Mouse (Mus musculus): ENCODE measurements around the gene Atg9a. TPM values are rescaled to one million over a fixed set of nuclear protein-coding genes. Genes with fewer than 3 reads are reported as not detected.

The Atg9a gene
- polyA plus RNA-seq, 1 experiment = 13.6 TPM

DNA sequence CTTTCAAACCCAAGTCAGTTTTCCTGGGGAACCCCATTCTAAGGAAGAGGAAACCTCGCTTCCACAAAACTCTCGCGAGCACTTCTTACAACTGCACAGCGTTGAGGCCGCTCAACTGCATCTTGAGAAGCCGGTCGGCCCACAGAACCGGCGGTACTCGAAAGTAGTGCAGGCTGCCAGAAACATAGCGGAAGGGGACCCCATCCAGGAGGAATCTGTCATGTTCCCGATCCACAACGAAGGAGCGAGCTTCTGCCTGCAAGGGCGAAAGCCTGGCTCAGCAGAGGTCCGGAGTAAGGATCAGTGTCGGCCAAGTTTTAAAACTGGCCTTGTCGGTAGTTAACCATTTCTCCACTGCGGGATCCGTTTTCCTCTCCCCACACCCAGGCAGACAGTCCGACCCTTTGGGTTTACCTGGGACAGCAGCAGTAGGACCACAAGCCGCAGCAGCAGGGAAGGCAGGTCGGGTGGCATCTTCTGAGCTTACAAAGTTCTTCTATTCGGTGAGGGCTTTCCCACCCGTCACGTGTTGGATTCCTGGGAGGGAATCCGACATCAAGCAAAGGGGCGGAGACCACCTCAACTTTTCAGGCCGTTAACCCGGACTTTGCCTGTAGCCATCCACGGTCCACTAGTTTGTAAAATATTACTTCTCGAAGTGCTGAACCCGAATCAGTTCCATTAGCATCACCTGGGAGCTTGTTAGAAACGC, 17.1 kb upstream of the Atg9a start:
- Histone ChIP-seq H3K27ac (replicated peaks; ENCODE audit: low read depth, low read length) (no peak overlapping the region; the same call in 1 of the 2 replicates), H3K4me1 (ENCODE audit: control insufficient read depth, insufficient read depth, insufficient read length, low read length) (peaks cover 13% of the 10 kb centered on the region), H3K4me3 (ENCODE audit: insufficient read depth, low read depth, low read length) (peak overlapping the region; percentile 60)

DNA sequence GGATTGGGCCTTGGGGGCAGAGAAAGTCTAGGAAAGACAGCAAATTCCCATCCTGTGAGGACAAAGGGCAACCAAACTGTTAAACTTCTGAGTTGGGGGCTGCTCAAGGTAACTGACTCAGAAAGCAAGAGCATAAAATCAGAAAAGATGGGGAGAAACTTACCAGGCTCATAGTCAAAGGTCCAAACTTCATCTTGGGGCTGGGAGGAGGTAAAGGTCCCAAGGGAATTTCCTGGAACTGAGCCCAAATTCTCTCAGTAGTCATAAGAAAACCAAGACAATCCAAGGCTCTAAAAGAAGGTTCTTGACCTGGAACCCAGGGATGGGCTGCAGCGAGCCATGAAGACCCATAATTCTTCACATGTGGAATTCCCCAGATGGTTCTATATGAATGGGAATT, 9.2 kb upstream of the Atg9a start:
- no peak overlapping the region for H3K27ac ChIP-seq (replicated peaks; ENCODE audit: low read depth, low read length)
- H3K4me1 ChIP-seq (ENCODE audit: control insufficient read depth, insufficient read depth, insufficient read length, low read length) = no peaks in the 10 kb centered on the region
- H3K4me3 ChIP-seq (ENCODE audit: insufficient read depth, low read depth, low read length) = no peak overlapping the region

GRCm38 (mm10) chr1:75192452-75192851, 456 bp upstream of the Atg9a start:
- H3K4me3 ChIP-seq (ENCODE audit: insufficient read depth, low read depth, low read length) = peak overlapping the region; percentile 82
- H3K27ac ChIP-seq (replicated peaks; ENCODE audit: low read depth, low read length) = peak overlapping the region; percentile 64
- peaks cover 7% of the 10 kb centered on the region; the same call in 1 of the 2 replicates for H3K4me1 ChIP-seq (ENCODE audit: control insufficient read depth, insufficient read depth, insufficient read length, low read length)

- Histone ChIP-seq H3K4me1 (ENCODE audit: control insufficient read depth, insufficient read depth, insufficient read length, low read length) (peaks cover 7% of the 10 kb centered on the region; the same call in 1 of the 2 replicates), H3K4me3 (ENCODE audit: insufficient read depth, low read depth, low read length) (peak overlapping the region; percentile 76), H3K27ac (replicated peaks; ENCODE audit: low read depth, low read length) (no peak overlapping the region)
Observed at GRCm38 (mm10) chr1:75191258-75191621, 756 bp downstream of the Atg9a start.

DNA sequence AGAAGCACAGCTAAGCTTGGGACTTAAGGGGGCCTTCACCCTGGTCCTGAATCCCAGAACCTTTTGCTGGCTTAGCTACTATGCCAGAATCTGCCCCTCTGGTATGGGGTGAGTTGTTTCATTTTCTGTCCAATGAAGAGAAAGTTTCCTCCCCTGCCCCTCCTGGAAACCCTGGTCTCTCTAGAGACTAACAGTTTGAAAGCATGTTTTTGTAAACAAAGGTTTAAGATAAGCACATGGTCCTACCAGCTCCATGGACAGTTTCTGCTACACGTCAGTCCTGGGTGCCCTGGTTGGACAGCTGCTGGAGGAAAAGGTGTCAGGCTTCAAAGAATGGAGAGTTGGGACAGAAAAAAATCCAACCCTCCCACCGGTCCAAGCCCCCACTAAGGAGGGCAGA, 1.4 kb downstream of the Atg9a start:
- Histone ChIP-seq H3K4me3 (ENCODE audit: insufficient read depth, low read depth, low read length) (peak overlapping the region; percentile 76), H3K4me1 (ENCODE audit: control insufficient read depth, insufficient read depth, insufficient read length, low read length) (peaks cover 7% of the 10 kb centered on the region; the same call in 1 of the 2 replicates), H3K27ac (replicated peaks; ENCODE audit: low read depth, low read length) (no peak overlapping the region)

DNA sequence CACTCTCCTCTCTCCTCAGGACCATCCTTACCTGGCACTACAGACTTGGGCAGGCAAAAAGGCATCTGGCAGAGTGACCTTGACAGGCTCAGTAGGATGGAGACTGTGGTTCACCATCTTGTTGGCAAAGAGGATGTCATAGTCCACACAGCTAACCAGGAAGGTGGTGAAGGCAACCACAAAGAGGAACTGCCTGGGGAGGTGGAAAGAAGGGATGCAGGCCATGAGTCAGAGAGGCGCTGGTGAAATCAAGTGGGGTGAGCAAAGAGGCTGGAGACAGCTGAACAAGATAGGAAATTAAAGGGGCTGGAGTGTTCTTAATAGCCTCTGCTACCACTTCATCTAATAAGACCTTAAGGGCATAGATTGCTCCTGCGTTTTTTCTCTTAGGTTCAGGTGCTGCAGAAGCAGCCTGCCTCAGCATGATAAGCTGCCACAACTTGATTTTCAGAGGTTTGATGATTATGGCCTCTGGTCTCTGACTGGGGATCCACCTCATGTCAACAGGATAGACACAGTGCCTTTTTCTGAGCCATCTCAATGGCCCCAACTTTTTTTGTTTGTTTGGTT, 4.0 kb downstream of the Atg9a start:
- no peak overlapping the region for H3K4me3 ChIP-seq (ENCODE audit: insufficient read depth, low read depth, low read length)
- peaks cover 4% of the 10 kb centered on the region; the same call in 1 of the 2 replicates for H3K4me1 ChIP-seq (ENCODE audit: control insufficient read depth, insufficient read depth, insufficient read length, low read length)
- no peak overlapping the region for H3K27ac ChIP-seq (replicated peaks; ENCODE audit: low read depth, low read length)

GRCm38 (mm10) chr1:75187126-75187525, 4.9 kb downstream of the Atg9a start:
- Histone ChIP-seq H3K4me3 (ENCODE audit: insufficient read depth, low read depth, low read length) (no peak overlapping the region), H3K4me1 (ENCODE audit: control insufficient read depth, insufficient read depth, insufficient read length, low read length) (peaks cover 4% of the 10 kb centered on the region; the same call in 1 of the 2 replicates), H3K27ac (replicated peaks; ENCODE audit: low read depth, low read length) (no peak overlapping the region)

DNA sequence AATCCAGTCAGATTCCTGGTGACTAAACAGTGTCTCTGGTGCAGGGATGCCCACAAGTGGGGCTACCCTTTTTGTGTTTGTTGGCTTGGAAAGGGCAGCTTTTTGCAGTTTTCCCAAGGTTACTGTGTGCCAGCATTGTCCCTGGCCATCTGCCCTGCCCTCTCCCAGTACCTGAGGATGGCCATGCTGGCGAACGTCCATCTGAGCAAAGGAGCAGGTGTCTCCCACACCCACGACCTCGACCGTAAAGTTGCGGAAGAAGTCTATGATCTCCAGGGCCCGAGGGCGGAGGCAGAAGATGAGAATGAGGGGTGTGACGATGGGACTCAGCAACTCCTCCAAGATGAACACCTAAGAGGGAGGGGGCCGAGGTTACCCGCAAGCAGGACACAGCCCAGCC, 6.5 kb downstream of the Atg9a start:
- Histone ChIP-seq H3K4me3 (ENCODE audit: insufficient read depth, low read depth, low read length) (no peak overlapping the region), H3K27ac (replicated peaks; ENCODE audit: low read depth, low read length) (no peak overlapping the region), H3K4me1 (ENCODE audit: control insufficient read depth, insufficient read depth, insufficient read length, low read length) (0 out of 2 replicates have a peak, but pooled peaks cover under 1% of the 10 kb centered on the region)

DNA sequence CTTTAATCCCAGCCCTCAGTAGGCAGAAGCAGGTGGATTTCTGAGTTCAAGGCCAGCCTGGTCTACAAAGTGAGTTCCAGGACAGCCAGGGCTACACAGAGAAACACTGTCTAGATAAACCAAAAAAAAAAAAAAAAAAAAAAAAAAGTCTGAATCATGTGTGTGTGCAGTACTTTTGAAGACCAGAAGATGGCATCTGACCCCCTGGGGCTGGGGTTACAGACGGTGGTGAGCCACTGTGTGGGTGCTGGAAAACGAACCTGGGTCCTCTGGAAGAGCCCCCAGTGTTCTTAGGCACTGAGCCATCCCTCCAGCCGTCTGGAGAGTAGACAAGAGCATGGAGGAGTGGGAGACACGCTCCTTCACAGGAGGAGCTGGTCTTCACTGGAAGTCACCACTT, 9.8 kb downstream of the Atg9a start:
- 0 out of 2 replicates have a peak, but pooled peaks cover 3% of the 10 kb centered on the region for H3K4me1 ChIP-seq (ENCODE audit: control insufficient read depth, insufficient read depth, insufficient read length, low read length)
- no peak overlapping the region for H3K4me3 ChIP-seq (ENCODE audit: insufficient read depth, low read depth, low read length)
- H3K27ac ChIP-seq (replicated peaks; ENCODE audit: low read depth, low read length) = no peak overlapping the region

DNA sequence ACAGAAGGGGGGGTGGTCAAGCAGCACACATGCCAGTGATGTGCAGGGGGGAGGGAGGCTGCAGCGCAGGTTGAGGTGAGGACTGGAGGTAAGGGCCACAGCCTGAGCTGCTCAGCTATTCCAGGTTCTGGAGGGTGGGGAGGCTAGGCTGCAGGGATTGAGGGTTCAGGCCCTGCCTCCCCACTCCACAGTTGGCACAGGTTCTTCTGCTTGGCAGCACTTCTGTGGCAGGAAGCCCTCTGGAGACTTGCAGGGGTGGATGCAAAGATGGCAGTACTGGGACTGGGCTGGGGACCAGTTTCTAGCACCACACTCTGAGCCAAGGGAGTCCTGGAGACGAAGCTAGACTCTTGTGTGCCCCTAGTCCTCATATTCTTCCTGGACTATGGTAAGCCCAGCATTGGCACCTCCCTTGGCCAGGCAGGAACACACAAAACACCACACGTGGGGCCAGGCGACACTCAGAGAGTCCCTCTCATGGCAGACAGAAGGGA, 10.6 kb downstream of the Atg9a start:
- Histone ChIP-seq H3K4me3 (ENCODE audit: insufficient read depth, low read depth, low read length) (no peak overlapping the region), H3K27ac (replicated peaks; ENCODE audit: low read depth, low read length) (no peak overlapping the region), H3K4me1 (ENCODE audit: control insufficient read depth, insufficient read depth, insufficient read length, low read length) (0 out of 2 replicates have a peak, but pooled peaks cover 3% of the 10 kb centered on the region)

DNA sequence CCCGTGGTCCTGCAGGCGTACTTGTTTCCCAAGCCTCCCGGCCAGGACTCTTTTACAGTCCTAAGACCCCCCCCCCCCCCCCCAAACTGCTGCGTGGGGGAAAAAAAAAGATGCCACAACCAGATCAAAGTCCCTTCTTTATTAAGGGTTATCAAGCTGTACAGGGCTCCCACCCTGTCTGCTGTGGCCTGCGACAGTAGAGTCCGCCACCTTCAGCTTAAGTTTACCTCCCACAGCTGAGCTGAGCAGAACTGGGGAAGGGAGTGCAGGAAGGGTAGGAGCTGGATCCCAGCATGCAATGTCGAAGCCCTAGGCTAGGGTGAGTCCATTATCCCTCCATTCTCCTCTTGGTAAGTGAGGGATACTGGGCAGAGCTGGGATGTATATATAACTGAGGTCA, 11.3 kb downstream of the Atg9a start:
- Histone ChIP-seq H3K4me1 (ENCODE audit: control insufficient read depth, insufficient read depth, insufficient read length, low read length) (0 out of 2 replicates have a peak, but pooled peaks cover 3% of the 10 kb centered on the region), H3K4me3 (ENCODE audit: insufficient read depth, low read depth, low read length) (no peak overlapping the region), H3K27ac (replicated peaks; ENCODE audit: low read depth, low read length) (no peak overlapping the region)

DNA sequence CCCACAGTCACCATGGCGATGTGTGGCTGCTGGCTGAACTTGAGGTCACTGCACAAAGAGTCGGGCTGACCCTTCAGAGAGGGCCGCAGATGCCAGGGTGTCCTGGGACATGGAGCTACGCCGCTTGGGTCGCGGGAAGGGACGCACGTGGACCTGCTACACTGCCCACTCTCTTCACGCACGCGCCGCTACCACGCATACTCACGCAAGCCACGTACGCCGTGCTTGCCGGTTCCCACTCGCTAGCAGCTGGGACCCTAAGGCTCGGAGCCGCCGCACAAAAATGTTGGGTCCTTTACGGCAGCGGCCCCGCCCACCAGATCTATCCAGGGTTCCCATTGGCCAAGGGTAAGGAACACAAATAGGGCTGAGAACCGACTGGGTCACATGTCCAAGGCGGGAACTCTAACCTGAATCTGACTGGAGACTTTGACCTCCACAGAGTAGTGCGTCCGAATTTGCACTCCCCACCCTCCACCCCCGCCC, 11.8 kb downstream of the Atg9a start, which contains the start of gene Abcb6:
TSS of gene Abcb6 (minus strand) at position 288 of the 486 bp plus-strand sequence.
- H3K4me3 ChIP-seq (ENCODE audit: insufficient read depth, low read depth, low read length) = peak within 1 kb of the TSS; percentile 69
- H3K27ac ChIP-seq (replicated peaks; ENCODE audit: low read depth, low read length) = no peak within 1 kb of the TSS
- 0 out of 2 replicates have a peak, but pooled peaks cover 3% of the 10 kb centered on the region for H3K4me1 ChIP-seq (ENCODE audit: control insufficient read depth, insufficient read depth, insufficient read length, low read length)

DNA sequence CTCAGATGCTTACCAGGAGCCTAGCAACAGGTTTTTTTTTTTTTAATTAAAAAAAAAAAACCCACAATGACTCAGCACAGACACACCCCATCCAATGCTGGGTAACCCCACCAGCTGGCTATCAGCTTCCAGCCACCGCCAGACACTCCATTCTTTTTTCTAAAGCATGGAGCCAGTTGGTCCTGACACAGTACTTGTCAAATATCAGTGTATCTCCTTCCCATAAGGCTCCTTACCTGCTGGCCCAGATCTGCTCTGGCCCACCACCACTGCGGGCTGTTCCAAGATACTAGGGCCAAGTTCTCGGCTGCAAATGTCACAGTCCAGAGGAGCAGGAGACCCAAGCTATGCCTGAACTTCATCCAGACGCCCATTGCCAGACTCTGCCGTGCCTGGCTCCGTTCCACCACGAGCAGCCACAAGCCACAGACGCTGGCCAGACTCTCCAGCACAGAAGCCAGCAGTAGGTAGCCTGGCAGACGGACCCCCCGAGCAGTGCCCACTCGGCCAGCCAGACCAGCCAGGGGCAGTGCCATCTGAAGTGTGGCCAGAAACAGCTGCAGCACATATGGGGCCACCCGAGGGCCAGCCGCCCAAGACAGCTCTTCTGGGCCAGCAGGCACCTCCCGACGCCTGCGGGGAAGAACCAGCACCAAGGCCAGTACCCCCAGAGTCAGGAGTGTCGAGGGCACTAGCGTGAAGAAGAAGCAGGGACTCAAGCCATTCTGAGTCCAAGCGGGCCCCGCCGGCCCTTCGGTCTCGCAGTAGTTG, 12.5 kb downstream of the Atg9a start:
- Histone ChIP-seq H3K27ac (replicated peaks; ENCODE audit: low read depth, low read length) (no peak overlapping the region), H3K4me3 (ENCODE audit: insufficient read depth, low read depth, low read length) (peak overlapping the region; percentile 69), H3K4me1 (ENCODE audit: control insufficient read depth, insufficient read depth, insufficient read length, low read length) (0 out of 2 replicates have a peak, but pooled peaks cover 3% of the 10 kb centered on the region)

- H3K4me1 ChIP-seq (ENCODE audit: control insufficient read depth, insufficient read depth, insufficient read length, low read length) = no peaks in the 10 kb centered on the region
- H3K27ac ChIP-seq (replicated peaks; ENCODE audit: low read depth, low read length) = peak within 1 kb of the TSS; percentile 70
- H3K4me3 ChIP-seq (ENCODE audit: insufficient read depth, low read depth, low read length) = peak within 1 kb of the TSS; percentile 69
Observed at GRCm38 (mm10) chr1:75168472-75169464, 23.2 kb downstream of the Atg9a start, which contains the start of gene Zfand2b. TSS of gene Zfand2b (plus strand) at chr1:75168646.
